Mouse (Mus musculus): Measurements from ENCODE around the gene Ceacam20.
"Not testable (repeated sequence)": the region's sequence is repeated elsewhere in the genome, so short reads cannot be mapped to it uniquely, and the experiment has no call there.

Ceacam20 gene

GRCm38 (mm10) chr7:19948956-19949355 lies 16.3 kb upstream of the Ceacam20 start:
- DNase-seq (ENCODE audit: low read depth), result peak; percentile 85

- DNase-seq (ENCODE audit: low read depth), result peak; percentile 84
These were observed 15.2 kb upstream of the Ceacam20 start for GRCm38 (mm10) chr7:19949996-19950395.

- DNase-seq (ENCODE audit: low read depth), result peak; percentile 64
These were observed 14.6 kb upstream of the Ceacam20 start, which contains the start of gene Igsf23 for GRCm38 (mm10) chr7:19950589-19950988. Gene Igsf23, minus strand, starts transcription at chr7:19950756.

- DNase-seq (ENCODE audit: low read depth), result no peak
These were observed 12.8 kb upstream of the Ceacam20 start for GRCm38 (mm10) chr7:19952320-19952986.

- no peak for DNase-seq (ENCODE audit: low read depth)
These were observed 12.2 kb upstream of the Ceacam20 start for GRCm38 (mm10) chr7:19953054-19953453.

- DNase-seq (ENCODE audit: low read depth), result no peak
These were observed 9.4 kb upstream of the Ceacam20 start for GRCm38 (mm10) chr7:19955861-19956260.

GRCm38 (mm10) chr7:19956341-19956781 lies 8.9 kb upstream of the Ceacam20 start:
- DNase-seq (ENCODE audit: low read depth), result peak; percentile 92

- no peak for DNase-seq (ENCODE audit: low read depth)
These were observed 2.8 kb upstream of the Ceacam20 start for GRCm38 (mm10) chr7:19962423-19962822.

GRCm38 (mm10) chr7:19969106-19969505 lies 3.9 kb downstream of the Ceacam20 start:
- DNase-seq (ENCODE audit: low read depth), result no peak

GRCm38 (mm10) chr7:19969541-19970090 lies 4.4 kb downstream of the Ceacam20 start:
- no peak for DNase-seq (ENCODE audit: low read depth)

GRCm38 (mm10) chr7:19970196-19970595 lies 5.0 kb downstream of the Ceacam20 start:
- no peak for DNase-seq (ENCODE audit: low read depth)

- no peak for DNase-seq (ENCODE audit: low read depth)
These were observed 6.3 kb downstream of the Ceacam20 start for GRCm38 (mm10) chr7:19971516-19971915.

- DNase-seq (ENCODE audit: low read depth), result not testable (repeated sequence)
These were observed 26.0 kb downstream of the Ceacam20 start, which contains the start of gene Nlrp9b for GRCm38 (mm10) chr7:19991165-19991564. Gene Nlrp9b, plus strand, starts transcription at chr7:19991465.

GRCm38 (mm10) chr7:19996721-19997120 lies 31.5 kb downstream of the Ceacam20 start:
- DNase-seq (ENCODE audit: low read depth), result not testable (repeated sequence)

GRCm38 (mm10) chr7:20009987-20010386 lies 44.8 kb downstream of the Ceacam20 start:
- DNase-seq (ENCODE audit: low read depth), result no peak

All from naive thymus-derived CD4-positive, alpha-beta T cell, adult 2 months (primary cell).